Mouse (Mus musculus): ENCODE data around the gene Krt87.

The Krt87 gene

DNA sequence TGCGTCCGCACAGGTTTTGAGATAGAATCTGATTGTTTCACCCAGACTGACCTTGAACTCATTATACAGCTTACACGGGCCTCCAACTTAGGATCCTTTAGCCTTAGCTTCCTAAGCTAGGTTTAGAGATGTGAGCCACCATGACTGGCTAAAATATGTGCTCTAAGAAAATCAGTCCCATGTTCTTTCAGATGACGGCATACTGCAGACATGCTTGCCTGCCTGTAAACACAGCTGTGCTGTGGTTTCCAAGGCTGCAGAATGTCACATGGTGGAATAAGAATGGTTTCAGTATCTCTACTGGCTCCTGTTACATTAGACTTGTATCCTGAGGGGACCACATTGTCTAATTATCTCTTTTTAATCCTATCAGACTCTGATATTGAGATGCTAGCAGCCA is 19.7 kb downstream of the Krt87 start:
- DNase-seq (ENCODE audit: low spot score in 2 of 2): no peak

DNA sequence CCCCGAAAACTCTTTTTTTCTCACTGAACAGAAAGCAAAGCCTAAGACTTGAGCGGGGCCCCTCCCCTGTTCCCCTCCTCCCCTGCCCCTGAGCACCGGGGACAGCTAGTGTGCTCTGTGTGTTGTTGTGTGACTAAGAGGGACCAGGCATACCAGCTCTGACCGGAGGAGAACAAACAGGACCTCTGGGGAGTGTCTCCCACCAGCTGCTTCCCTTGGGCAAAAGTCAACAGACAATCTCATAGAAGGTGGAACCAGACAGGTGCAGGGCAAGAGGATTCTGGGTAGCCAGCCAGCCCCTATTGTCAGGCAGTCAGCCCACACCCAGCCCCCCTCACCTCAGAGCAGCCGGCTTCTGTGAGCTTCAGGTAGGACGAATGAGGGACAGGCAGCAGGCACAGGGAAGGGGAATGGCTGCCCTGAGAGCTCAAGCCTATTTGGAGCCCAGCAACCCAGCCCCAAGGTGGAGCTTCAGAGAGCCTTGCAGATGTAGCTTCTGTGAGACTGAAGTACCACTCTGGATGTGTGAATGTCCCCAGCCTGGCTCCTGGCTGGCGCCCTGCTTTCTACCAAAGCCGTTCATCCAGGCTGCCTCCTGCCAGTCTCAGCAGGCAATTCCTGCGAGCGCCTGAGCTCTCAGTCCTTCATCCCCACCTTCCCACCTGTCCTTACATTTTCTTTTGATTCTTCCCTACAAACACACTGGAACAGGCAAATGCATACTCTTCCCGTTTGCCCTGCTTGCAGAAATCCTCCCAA is 23.6 kb downstream of the Krt87 start:
- DNase-seq (ENCODE audit: low spot score in 2 of 2): no peak

DNA sequence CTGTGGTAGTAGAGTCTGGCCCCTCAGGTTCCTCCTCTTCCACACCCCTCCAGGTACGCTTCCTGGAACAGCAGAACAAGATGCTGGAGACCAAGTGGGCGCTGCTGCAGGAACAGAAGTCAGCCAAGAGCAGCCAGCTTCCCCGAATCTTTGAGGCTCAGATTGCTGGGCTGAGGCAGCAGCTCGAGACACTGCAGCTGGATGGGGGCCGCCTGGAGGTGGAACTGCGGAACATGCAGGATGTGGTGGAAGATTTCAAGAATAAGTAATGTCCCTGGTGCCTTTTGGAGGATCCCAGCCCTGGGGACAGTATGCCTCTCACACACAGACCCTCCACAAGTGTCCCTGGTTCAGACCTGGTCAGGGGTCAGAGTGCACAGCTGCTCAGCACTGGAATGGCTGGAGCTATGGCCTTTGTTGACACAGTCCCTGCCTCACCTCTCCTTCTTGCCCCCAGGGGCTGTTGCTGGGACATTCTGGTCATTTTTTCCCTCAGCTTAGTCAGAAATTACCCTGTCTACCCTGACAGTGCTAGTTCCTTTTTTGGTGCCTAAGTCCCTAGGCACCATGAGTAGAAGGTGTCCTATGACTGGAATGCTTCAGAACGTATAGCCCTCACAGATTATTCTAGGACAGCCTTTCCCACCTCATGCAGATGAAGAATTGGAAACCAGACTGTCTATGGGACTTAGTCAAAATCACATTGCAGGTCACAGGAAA is 24.5 kb downstream of the Krt87 start:
- no peak for DNase-seq (ENCODE audit: low spot score in 2 of 2)

DNA sequence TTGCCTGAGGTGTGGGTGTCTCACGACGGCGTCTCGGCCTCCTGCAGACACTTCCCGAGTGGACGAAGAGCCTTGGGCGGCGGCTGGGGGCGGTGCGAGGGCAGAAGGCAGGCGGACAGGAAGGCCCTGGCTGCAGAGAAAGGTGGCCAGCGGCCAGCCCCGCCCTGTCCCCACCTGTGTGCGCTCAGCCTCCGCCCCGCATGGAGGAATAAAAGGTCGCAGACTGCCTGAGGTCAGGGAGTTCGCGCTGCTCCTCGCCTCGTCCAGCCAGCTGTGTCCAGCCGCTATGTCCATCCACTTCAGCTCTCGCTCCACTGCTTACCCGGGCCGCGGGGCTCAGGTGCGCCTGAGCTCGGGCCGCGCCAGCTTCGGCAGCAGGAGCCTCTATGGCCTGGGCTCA is 26.4 kb downstream of the Krt87 start:
- DNase-seq (ENCODE audit: low spot score in 2 of 2): no peak

DNA sequence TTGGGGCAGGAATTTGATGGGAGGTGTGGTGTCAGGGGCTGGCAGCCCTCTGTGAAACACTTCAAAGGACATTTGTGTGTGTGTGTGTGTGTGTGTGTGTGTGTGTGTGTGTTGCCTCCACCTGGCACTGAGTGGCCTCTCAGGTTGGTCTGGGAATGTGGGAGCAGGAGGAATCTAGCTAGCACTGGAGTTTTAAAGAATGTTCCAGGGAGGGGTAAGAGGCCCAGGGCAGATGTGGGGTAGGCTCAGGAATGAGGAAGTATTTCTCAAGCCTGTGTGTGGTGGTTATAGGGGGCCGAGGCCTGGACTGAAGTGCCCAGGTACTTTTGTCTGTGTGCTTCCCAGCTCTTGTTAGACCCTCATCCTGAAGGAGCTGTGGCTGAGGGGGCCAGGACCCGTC is 27.8 kb downstream of the Krt87 start, which contains the start of gene Krt7:
Krt7 (plus strand) TSS at position 269 of the 400 bp plus-strand sequence.
- DNase-seq (ENCODE audit: low spot score in 2 of 2): no peak

DNA sequence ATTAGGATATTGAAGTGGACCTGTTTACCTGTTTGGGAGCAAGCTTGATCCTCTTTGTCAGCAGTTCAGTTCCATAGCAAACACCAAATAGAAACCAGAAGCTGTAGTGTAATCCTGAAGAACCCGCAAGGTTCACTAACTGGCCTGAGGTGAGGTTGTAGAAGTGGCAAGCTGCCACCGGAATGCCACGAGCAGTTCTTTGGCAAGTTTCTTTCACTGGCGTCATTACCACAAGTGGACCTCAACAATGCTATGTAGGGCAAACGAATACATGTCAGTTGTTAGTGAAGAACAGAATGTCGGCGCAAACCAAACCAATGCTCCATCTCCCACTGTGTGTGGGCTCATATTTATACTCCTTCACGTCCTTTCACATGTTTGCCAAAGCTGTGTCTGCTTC is 40.3 kb downstream of the Krt87 start:
- DNase-seq (ENCODE audit: low spot score in 2 of 2): no peak

DNA sequence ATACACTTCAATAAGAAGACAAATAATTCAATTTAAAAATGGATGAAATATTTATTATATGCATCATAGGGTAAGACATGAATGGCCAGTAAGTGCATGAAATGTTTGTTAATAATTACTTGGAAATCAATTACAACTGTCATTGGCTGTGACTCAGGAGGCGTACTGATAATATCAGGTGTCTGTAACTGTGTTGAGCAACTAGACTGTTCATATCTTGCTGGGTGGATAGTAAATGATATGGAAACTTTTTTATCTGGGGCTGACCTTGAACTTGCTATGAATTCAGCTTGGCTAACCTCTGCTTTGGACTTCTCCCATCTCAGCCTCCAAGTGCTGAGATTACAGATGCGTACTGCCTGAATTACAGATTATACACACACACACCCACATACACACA is 40.9 kb downstream of the Krt87 start:
- DNase-seq (ENCODE audit: low spot score in 2 of 2): no peak

DNA sequence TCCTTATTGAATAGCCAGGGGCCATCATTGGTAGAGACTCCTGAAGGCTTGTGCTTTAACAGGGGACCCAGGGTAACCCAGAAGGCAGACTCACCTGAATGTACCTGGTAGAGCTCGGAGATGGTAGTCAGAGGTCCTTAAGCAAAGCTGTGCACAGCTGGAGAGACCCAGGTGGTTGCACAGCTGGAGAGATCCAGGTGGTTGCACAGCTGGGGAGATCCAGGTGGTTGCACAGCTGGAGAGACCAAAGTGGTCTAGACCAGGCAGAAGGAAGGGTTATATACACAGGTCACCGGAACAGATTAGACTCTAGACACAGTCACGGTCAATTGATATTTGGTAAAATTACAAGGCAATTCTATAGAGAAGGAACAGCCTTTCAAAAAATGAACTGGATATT is 41.7 kb downstream of the Krt87 start:
- DNase-seq (ENCODE audit: low spot score in 2 of 2): no peak

DNA sequence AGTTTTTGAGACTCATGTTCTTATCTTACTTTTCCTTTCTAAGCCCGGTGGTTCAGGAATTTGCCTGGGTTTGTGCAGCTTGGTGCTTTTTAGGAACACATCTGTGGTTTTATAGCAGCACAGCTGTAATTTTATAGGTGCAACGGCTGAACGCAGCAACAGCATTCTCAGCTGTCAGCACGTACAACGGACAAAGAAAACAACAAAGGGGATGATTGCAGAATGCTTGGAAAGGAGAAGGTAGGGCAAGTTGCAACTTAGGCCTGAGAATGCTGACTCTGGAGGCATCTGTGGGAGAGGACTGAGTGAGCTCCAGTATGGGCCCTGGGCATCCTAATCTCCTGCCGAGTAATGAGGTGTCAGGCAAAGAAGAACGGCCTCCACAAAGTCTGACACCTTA is 42.1 kb downstream of the Krt87 start:
- no peak for DNase-seq (ENCODE audit: low spot score in 2 of 2)

DNA sequence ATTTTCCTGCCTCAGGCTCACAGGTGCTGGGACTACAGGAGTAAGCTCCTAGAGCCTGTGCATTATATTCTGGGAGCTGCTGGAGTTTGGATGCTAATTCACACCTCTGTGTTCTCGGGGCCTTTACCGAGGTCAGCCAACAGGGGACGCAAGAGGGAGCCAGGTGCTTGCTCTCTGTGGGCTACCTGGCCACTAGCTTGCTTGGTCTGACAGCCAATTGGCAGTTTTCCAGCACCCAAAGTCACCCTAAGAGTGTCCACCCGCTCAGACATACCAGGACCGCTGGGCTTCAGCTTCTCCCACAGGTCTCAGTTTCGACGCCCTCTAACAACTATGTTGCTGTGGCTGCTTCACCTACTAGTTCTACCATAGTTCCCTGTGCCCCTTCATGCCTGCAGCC is 43.7 kb downstream of the Krt87 start:
- DNase-seq (ENCODE audit: low spot score in 2 of 2): no peak

DNA sequence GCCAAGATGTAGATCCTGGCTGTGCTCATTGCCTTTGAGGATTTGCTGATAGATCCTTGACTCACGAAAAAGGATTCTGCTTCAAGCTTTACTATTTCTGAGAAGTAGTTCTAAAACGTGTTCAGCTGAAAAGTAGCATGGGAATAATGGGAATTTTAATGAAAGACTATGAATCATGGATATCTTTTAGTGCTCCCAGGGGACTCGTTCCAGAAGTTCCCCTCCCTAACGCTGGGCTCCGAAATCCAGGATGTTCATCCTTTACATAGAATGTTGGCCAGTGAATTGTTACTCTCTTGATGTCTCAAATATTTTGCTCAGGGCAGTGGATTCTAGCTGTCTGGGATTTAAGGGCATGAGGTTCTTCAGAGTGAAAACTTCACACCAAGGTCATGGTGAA is 46.4 kb downstream of the Krt87 start:
- no peak for DNase-seq (ENCODE audit: low spot score in 2 of 2)

DNA sequence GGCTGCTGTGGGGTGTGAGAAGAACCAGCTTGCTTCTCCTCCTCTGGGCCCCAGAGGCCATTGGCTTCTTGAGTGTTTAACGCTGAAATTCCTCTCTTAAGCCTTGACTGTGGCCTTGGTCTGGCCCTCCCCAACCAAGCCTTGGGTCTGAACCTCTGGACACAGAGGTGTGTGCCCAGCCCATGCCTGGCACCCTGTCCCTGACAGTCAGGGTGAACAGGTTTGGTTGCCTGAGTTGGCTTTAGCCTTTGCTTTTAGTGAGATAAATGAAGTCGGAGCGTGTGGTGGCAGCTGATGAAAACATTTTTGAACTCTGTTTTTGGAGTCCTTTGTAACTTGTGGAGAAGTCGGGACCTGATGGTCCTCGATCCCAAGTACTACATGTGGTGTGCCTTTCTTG is 48.4 kb downstream of the Krt87 start:
- no peak for DNase-seq (ENCODE audit: low spot score in 2 of 2)

DNA sequence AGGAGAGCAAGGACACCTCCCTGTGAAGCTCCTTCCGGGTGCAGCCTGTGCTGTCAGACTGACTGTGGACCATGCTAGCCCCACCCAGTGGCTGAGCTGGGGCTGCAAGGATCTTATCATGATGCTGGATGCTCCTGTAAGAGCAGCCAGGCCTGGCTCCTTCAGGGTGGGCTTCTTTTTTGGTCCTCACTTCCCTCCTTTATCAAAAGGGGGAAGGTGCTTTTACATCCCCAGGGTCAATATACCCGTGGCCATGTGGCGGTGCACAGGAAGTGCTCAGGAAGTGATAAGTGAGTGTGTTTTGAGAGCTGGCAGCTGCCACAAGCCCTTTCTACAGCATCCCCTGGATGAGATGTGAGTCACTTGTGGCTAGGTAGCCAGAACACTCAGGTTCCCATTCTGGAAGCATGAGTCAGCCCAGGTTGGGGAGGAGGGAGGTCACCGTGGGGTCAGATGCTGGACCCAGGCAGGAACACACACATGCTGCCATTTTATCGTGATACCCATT is 50.5 kb downstream of the Krt87 start:
- no peak for DNase-seq (ENCODE audit: low spot score in 2 of 2)

DNA sequence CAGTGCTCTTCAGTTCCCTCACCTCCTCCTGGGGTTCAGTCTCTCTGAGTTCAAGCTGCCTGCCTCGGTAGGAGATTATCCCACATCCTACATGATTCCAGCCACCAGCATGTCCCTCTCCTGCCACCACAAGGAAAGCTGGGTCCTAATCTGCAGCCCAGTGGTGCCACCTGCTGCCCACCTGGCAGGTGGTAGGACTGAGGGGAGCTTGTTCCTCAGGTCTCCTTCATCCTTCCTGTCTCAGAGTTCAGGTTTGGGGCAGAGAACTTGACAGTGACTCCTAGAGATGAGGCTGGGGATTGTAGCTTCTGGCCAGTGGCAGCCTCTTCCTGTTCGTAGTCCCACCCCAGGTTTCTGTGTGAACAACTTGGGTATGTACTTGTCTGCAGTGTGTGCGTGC is 51.4 kb downstream of the Krt87 start:
- DNase-seq (ENCODE audit: low spot score in 2 of 2): peak in 1 of 2 experiments; percentile 46

DNA sequence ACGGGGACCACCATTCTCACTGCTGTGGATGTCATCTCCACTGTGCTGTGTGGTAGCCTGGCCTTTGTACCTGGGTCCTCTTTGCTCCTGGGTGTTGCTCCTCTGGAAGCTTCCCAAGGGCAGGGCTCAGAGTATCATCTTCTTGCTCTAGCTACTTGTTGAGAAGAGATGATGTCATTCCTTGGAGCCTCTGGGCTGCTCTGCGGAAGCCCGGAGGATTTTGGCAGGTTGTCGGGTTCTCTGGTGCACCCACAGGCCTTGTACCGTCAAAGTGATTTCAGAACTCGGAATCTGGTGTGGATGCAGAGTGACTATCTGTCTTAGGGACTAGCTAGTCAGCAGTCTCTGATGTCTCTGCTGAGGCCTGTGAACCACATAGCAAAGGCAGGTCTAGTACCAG is 53.5 kb downstream of the Krt87 start:
- DNase-seq (ENCODE audit: low spot score in 2 of 2): no peak

DNA sequence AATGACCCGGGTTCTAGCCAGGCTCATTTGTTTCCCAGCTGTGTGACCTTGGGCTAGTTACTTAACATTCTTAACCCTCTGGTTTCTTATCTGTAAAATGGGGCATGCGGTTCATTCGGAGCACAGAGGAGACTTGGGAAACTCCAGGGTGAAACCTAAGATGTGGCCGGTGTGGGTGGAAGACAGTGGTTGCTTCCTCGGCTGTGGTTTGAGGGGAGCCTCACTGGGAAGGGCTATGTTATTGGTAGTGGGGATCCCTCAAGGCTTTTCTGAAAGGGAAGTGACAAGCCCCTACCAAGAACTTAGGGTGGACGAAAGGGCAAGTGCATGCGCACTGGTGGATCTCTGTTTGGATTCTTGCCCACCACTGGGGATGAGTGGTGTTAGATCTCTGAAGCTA is 54.0 kb downstream of the Krt87 start:
- DNase-seq (ENCODE audit: low spot score in 2 of 2): no peak

DNA sequence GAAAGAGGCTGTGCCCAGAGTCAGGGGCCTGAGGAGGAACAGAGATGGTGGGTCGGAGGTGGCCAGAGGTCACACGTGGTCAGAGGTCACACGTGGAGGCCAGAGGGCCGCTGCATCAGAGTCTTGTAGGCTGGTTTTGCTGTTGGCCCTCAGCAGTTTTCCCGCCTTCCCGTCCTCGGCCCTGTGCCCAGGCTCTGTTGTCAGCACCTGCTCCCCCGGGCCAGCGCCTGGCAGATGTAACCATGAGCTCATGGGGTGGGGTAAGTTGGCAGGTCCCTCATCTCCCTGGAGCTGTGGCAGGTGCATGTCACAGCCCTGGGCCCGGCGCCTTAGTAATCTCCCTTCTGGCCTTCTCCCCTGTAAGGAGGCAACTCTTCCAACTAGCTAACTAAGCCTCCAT is 55.8 kb downstream of the Krt87 start:
- DNase-seq (ENCODE audit: low spot score in 2 of 2): no peak

DNA sequence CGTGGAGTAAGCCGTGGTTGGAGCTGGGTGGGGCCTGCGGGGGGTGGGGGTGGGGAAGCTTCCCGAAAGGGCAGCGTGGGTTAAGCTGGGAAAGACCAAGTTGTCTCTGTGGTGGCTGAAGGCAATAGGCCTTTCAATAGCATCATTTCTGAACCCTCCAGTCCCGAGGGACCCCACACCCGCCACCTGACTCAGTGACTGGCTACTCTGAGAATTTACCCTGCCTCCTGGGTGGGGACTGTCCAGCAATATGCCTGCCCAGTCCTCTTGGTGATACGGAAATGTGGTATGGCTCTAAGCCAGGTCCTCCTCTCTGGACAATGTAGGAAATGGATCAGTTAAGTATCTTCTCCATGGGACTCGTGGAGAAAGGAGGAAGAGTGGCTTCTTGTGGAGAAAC is 56.8 kb downstream of the Krt87 start:
- DNase-seq (ENCODE audit: low spot score in 2 of 2): no peak
